ENCODE assay signal across 8 mouse cellular contexts in the genomic region with DNA sequence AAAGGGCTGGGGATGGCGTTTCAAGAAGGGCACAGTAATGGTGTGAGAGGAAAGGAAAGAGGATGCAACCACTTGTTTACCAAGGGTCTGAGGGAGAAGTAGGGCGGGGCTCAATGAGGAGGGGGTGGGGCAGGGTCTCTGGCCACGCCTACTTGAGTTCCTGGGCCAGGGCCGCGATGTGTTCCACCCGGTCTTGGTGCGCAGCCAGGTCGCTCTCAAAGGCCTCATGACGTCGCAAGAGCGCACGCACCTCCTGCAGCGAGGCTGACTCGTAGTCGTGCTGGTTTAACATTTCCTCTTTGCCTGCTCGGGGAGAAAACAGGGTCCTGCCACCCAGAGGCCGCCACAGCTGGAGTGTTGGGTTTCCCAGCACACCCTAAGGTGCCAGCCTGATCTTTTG. TPM values are rescaled to one million over a fixed set of nuclear protein-coding genes. Genes with fewer than 3 reads are reported as not detected.
DNase-seq lines count a peak whose midpoint lies in the region; ATAC-seq and TF ChIP-seq lines count a peak whose summit lies in the region.

No protein-coding gene starts in this region.

- 3% methylated on average over 17 of the region's 17 CpGs for WGBS in heart, postnatal 0 days
- 4% methylated on average over 17 of the region's 17 CpGs for WGBS in limb, embryonic 13.5 days

- H3K4me2 ChIP-seq in heart, postnatal 0 days (ENCODE audit: low read depth, low read length), result peak overlapping the region; percentile 22
- H3K4me2 ChIP-seq in limb, embryonic 13.5 days (replicated peaks), result peak overlapping the region; percentile 41

- peak; percentile 77 for DNase-seq in gastrocnemius, adult 2 months
- no peak for DNase-seq in gastrocnemius, postnatal 25 days
- DNase-seq in MEL (ENCODE audit: low read depth, low spot score), result peak; percentile 81
- peak; percentile 41 for DNase-seq in heart, postnatal 0 days (ENCODE audit: low spot score)
- DNase-seq in skeletal muscle tissue, adult 2 months (ENCODE audit: low read depth, low spot score), result peak; percentile 77
- DNase-seq in frontal cortex, postnatal 10 days (ENCODE audit: low spot score in 2 of 2), result no peak
- no peak for DNase-seq in yolk sac, embryonic 10.5 days (ENCODE audit: low spot score)

- intact Hi-C loops in gastrocnemius, adult 2 months (cut with DNase I), result no loop called here

- ATAC-seq in heart, postnatal 0 days (ENCODE audit: insufficient read depth, low read depth), result peak; percentile 49; the same call in 1 of the 2 replicates
- no peak for ATAC-seq in limb, embryonic 13.5 days (ENCODE audit: low FRiP score, low read depth)

- H3K4me3 ChIP-seq in gastrocnemius, adult 2 months, result no peak overlapping the region
- H3K4me3 ChIP-seq in MEL (ENCODE audit: control insufficient read depth in 1 of 2, insufficient read depth in 1 of 2, low read depth in 2 of 2, low read length in 2 of 2), result peak overlapping the region; percentile 11 to 35; a peak in 3 of 4 replicates
- no peak overlapping the region for H3K4me3 ChIP-seq in heart, postnatal 0 days (ENCODE audit: low read depth, low read length)
- H3K4me3 ChIP-seq in limb, embryonic 13.5 days, result peak overlapping the region; percentile 15; the same call in 1 of the 2 replicates

- no peak for TF ChIP-seq CTCF in gastrocnemius, adult 2 months (IDR thresholded peaks at IDR 0.05)
- TF ChIP-seq CTCF in MEL (IDR thresholded peaks at IDR 0.05 in 2 of 3, conservative IDR thresholded peaks at IDR 0.05 in 1 of 3; ENCODE audit: control insufficient read depth in 1 of 3, insufficient read depth in 1 of 3, low read depth in 2 of 3, low read length in 3 of 3, poor library complexity in 1 of 3, severe bottlenecking in 1 of 3), result no peak
- TF ChIP-seq CTCF in heart, postnatal 0 days (IDR thresholded peaks at IDR 0.05; ENCODE audit: low read depth), result no peak

- H3K9me3 ChIP-seq in MEL (replicated peaks; ENCODE audit: insufficient read depth, low read length), result no peaks in the 10 kb centered on the region
- no peaks in the 10 kb centered on the region for H3K9me3 ChIP-seq in heart, postnatal 0 days (replicated peaks; ENCODE audit: control insufficient read depth, low read length)
- H3K9me3 ChIP-seq in limb, embryonic 13.5 days, result no peaks in the 10 kb centered on the region

- no peaks in the 10 kb centered on the region for H3K4me1 ChIP-seq in MEL (ENCODE audit: control insufficient read depth in 1 of 2, insufficient read depth in 2 of 2, low read length in 2 of 2)
- H3K4me1 ChIP-seq in heart, postnatal 0 days (ENCODE audit: control insufficient read depth, insufficient read depth), result 0 out of 2 replicates have a peak, but pooled peaks cover 4% of the 10 kb centered on the region
- peaks cover 5% of the 10 kb centered on the region; the same call in 1 of the 2 replicates for H3K4me1 ChIP-seq in limb, embryonic 13.5 days

- TF ChIP-seq RAD21 in MEL (IDR thresholded peaks at IDR 0.05; ENCODE audit: low read depth, low read length), result no peak

- no peak for TF ChIP-seq POLR2A in MEL (IDR thresholded peaks at IDR 0.05; ENCODE audit: control insufficient read depth in 1 of 2, insufficient read depth in 1 of 2, low read depth in 1 of 2, low read length in 2 of 2, poor library complexity in 1 of 2)

- TF ChIP-seq EP300 in MEL (IDR thresholded peaks at IDR 0.05; ENCODE audit: low read depth in 1 of 2, low read length in 2 of 2), result no peak
- no peak for TF ChIP-seq EP300 in heart, postnatal 0 days (IDR thresholded peaks at IDR 0.05; ENCODE audit: low read depth)

- peak overlapping the region; percentile 67 for H3K27ac ChIP-seq in gastrocnemius, adult 2 months
- no peak overlapping the region for H3K27ac ChIP-seq in MEL (ENCODE audit: control insufficient read depth, low read depth, low read length)
- no peak overlapping the region for H3K27ac ChIP-seq in heart, postnatal 0 days (ENCODE audit: low read depth)
- H3K27ac ChIP-seq in limb, embryonic 13.5 days, result no peak overlapping the region

- no peaks in the 10 kb centered on the region for H3K79me2 ChIP-seq in MEL (ENCODE audit: control insufficient read depth, insufficient read depth, low read length, poor library complexity)

- no peaks in the 10 kb centered on the region; a peak in 1 of 4 replicates for H3K27me3 ChIP-seq in MEL (ENCODE audit: control insufficient read depth in 1 of 2, insufficient read depth in 2 of 2, low read length in 2 of 2)
- H3K27me3 ChIP-seq in heart, postnatal 0 days (ENCODE audit: control insufficient read depth, insufficient read depth, low read length), result 0 out of 2 replicates have a peak, but pooled peaks cover 3% of the 10 kb centered on the region
- H3K27me3 ChIP-seq in limb, embryonic 13.5 days, result peaks cover 26% of the 10 kb centered on the region

- H3K36me3 ChIP-seq in MEL (ENCODE audit: control insufficient read depth in 1 of 2, insufficient read depth in 2 of 2, low read length in 2 of 2), result no peaks in the 10 kb centered on the region
- H3K36me3 ChIP-seq in heart, postnatal 0 days (replicated peaks; ENCODE audit: control insufficient read depth, insufficient read depth, low read length), result peaks cover 4% of the 10 kb centered on the region; the same call in 1 of the 2 replicates
- H3K36me3 ChIP-seq in limb, embryonic 13.5 days, result peaks cover 4% of the 10 kb centered on the region

- H3K9ac ChIP-seq in MEL (ENCODE audit: control insufficient read depth, low read depth, low read length, poor library complexity, severe bottlenecking), result peak overlapping the region; percentile 21
- no peak overlapping the region for H3K9ac ChIP-seq in heart, postnatal 0 days (replicated peaks; ENCODE audit: low read depth, low read length)
- H3K9ac ChIP-seq in limb, embryonic 13.5 days, result no peak overlapping the region

TF ChIP-seq in MEL, 35 proteins besides CTCF, POLR2A, EP300 and RAD21:
- TF ChIP-seq USF1 (IDR thresholded peaks at IDR 0.05; ENCODE audit: low read depth, low read length), result no peak
- TF ChIP-seq ETS1 (IDR thresholded peaks at IDR 0.05; ENCODE audit: low read depth, low read length), result 0 out of 2 replicates have a peak, but pooled peaks have one; percentile 9
- TF ChIP-seq NRF1 (IDR thresholded peaks at IDR 0.05; ENCODE audit: insufficient read depth, low read depth, low read length, poor library complexity, severe bottlenecking), result 0 out of 2 replicates have a peak, but pooled peaks have one; percentile 38

RNA-seq across cellular contexts. Expression of gene Ctsf, which starts 10.2 kb away (rescaled TPM):
- 10 to 100 TPM; 24.8 to 41.9 TPM for total RNA-seq in gastrocnemius, adult 2 months (2021)
- 10 to 100 TPM; 28.4 to 41.6 TPM for total RNA-seq in gastrocnemius, postnatal 25 days (2021)
- not detected in 2 replicates for total RNA-seq in MEL (2012; rRNA removed)
- polyA plus RNA-seq in MEL (2012; ENCODE audit: insufficient read depth in 1 of 2, insufficient read length in 2 of 2, low read depth in 1 of 2, low replicate concordance in 2 of 2, missing spikeins in 1 of 2), result not detected
- total RNA-seq in heart, postnatal 0 days (2014; rRNA removed; ENCODE audit: low replicate concordance), result 49.5 and 56.8 TPM in 2 replicates
- 39.7 and 43.6 TPM in 2 replicates for polyA plus RNA-seq in heart, postnatal 0 days (2015; fragmentation: Nextera tagmentation; extraction: Ambion mirVana)
- 41.5 and 43.7 TPM in 2 replicates for polyA plus RNA-seq in limb, embryonic 13.5 days (2015; fragmentation: Nextera tagmentation; extraction: Ambion mirVana)

RNA-seq across cellular contexts. Expression of gene Actn3, which starts 12.6 kb away (rescaled TPM):
- over 10,000 TPM in 1 of 2 experiments, 1,000 to 10,000 TPM in 1; 5,071 to 10,315 TPM for total RNA-seq in gastrocnemius, adult 2 months (2021)
- 1,000 to 10,000 TPM; 7,181 to 7,860 TPM for total RNA-seq in gastrocnemius, postnatal 25 days (2021)
- total RNA-seq in MEL (2012; rRNA removed), result 1.0 and 1.3 TPM in 2 replicates
- under 1 TPM in 1 of 2 experiments, not detected in 1; 0.65 TPM for polyA plus RNA-seq in MEL (2012; ENCODE audit: insufficient read depth in 1 of 2, insufficient read length in 2 of 2, low read depth in 1 of 2, low replicate concordance in 2 of 2, missing spikeins in 1 of 2)
- 0.95 and 1.2 TPM in 2 replicates for total RNA-seq in heart, postnatal 0 days (2014; rRNA removed; ENCODE audit: low replicate concordance)
- polyA plus RNA-seq in heart, postnatal 0 days (2015; fragmentation: Nextera tagmentation; extraction: Ambion mirVana), result 0.72 and 0.78 TPM in 2 replicates
- 14.0 and 15.0 TPM in 2 replicates for polyA plus RNA-seq in limb, embryonic 13.5 days (2015; fragmentation: Nextera tagmentation; extraction: Ambion mirVana)

RNA-seq across cellular contexts. Expression of gene Zdhhc24, which starts 13.3 kb away (rescaled TPM):
- total RNA-seq in gastrocnemius, adult 2 months (2021), result 1 to 10 TPM; 2.0 to 2.6 TPM
- total RNA-seq in gastrocnemius, postnatal 25 days (2021), result 1 to 10 TPM; 2.4 to 2.8 TPM
- 12.9 and 15.8 TPM in 2 replicates for total RNA-seq in MEL (2012; rRNA removed)
- 10 to 100 TPM in 1 of 2 experiments, not detected in 1; 21.1 TPM for polyA plus RNA-seq in MEL (2012; ENCODE audit: insufficient read depth in 1 of 2, insufficient read length in 2 of 2, low read depth in 1 of 2, low replicate concordance in 2 of 2, missing spikeins in 1 of 2)
- total RNA-seq in heart, postnatal 0 days (2014; rRNA removed; ENCODE audit: low replicate concordance), result 8.7 and 11.6 TPM in 2 replicates
- 5.9 TPM in 2 replicates for polyA plus RNA-seq in heart, postnatal 0 days (2015; fragmentation: Nextera tagmentation; extraction: Ambion mirVana)
- 10.5 and 10.7 TPM in 2 replicates for polyA plus RNA-seq in limb, embryonic 13.5 days (2015; fragmentation: Nextera tagmentation; extraction: Ambion mirVana)

RNA-seq across cellular contexts. Expression of gene Ccdc87, which starts 26.0 kb away (rescaled TPM):
- total RNA-seq in gastrocnemius, adult 2 months (2021), result not detected
- total RNA-seq in gastrocnemius, postnatal 25 days (2021), result not detected
- 0.04 TPM in 1 of 2 replicates, not detected in the other for total RNA-seq in MEL (2012; rRNA removed)
- polyA plus RNA-seq in MEL (2012; ENCODE audit: insufficient read depth in 1 of 2, insufficient read length in 2 of 2, low read depth in 1 of 2, low replicate concordance in 2 of 2, missing spikeins in 1 of 2), result under 1 TPM in 1 of 2 experiments, not detected in 1; 0.06 TPM
- total RNA-seq in heart, postnatal 0 days (2014; rRNA removed; ENCODE audit: low replicate concordance), result not detected in 2 replicates
- polyA plus RNA-seq in heart, postnatal 0 days (2015; fragmentation: Nextera tagmentation; extraction: Ambion mirVana), result 0.08 and 0.10 TPM in 2 replicates
- not detected in 2 replicates for polyA plus RNA-seq in limb, embryonic 13.5 days (2015; fragmentation: Nextera tagmentation; extraction: Ambion mirVana)

RNA-seq across cellular contexts. Expression of gene Ccs, which starts 26.0 kb away (rescaled TPM):
- total RNA-seq in gastrocnemius, adult 2 months (2021), result 10 to 100 TPM; 17.4 to 24.8 TPM
- total RNA-seq in gastrocnemius, postnatal 25 days (2021), result 10 to 100 TPM; 26.3 to 27.1 TPM
- total RNA-seq in MEL (2012; rRNA removed), result 43.3 and 48.3 TPM in 2 replicates
- polyA plus RNA-seq in MEL (2012; ENCODE audit: insufficient read depth in 1 of 2, insufficient read length in 2 of 2, low read depth in 1 of 2, low replicate concordance in 2 of 2, missing spikeins in 1 of 2), result 10 to 100 TPM in 1 of 2 experiments, not detected in 1; 56.6 TPM
- total RNA-seq in heart, postnatal 0 days (2014; rRNA removed; ENCODE audit: low replicate concordance), result 23.2 and 58.6 TPM in 2 replicates
- polyA plus RNA-seq in heart, postnatal 0 days (2015; fragmentation: Nextera tagmentation; extraction: Ambion mirVana), result 41.8 and 42.1 TPM in 2 replicates
- 64.4 and 66.2 TPM in 2 replicates for polyA plus RNA-seq in limb, embryonic 13.5 days (2015; fragmentation: Nextera tagmentation; extraction: Ambion mirVana)

Comparison
In these comparisons a context has a peak if more than half of its experiments do, and no peak if none do; other contexts are left out.
1. DNase-seq: peak in gastrocnemius, adult 2 months (single experiment), MEL (single experiment), heart, postnatal 0 days (single experiment) and skeletal muscle tissue, adult 2 months (single experiment); none in gastrocnemius, postnatal 25 days (single experiment), frontal cortex, postnatal 10 days (0 of 2) and yolk sac, embryonic 10.5 days (single experiment).
2. H3K4me3 ChIP-seq: peak in MEL (2 of 2) and limb, embryonic 13.5 days (single experiment); none in gastrocnemius, adult 2 months (single experiment) and heart, postnatal 0 days (single experiment).
3. RNA of gene Ctsf, which starts 10.2 kb away (total RNA-seq): 49.5 to 56.8 TPM in heart, postnatal 0 days, 24.8 to 41.9 TPM in gastrocnemius, adult 2 months and 28.4 to 41.6 TPM in gastrocnemius, postnatal 25 days; not detected in MEL; every median in the first group is over 10 times any median in the second.
4. RNA of gene Actn3, which starts 12.6 kb away (total RNA-seq): 5,071 to 10,315 TPM in gastrocnemius, adult 2 months and 7,181 to 7,860 TPM in gastrocnemius, postnatal 25 days; 1.0 to 1.3 TPM in MEL and 0.95 to 1.2 TPM in heart, postnatal 0 days; every median in the first group is over 1,000 times any median in the second.